8 mouse cellular contexts compared by ENCODE assay signal in the genomic region with DNA sequence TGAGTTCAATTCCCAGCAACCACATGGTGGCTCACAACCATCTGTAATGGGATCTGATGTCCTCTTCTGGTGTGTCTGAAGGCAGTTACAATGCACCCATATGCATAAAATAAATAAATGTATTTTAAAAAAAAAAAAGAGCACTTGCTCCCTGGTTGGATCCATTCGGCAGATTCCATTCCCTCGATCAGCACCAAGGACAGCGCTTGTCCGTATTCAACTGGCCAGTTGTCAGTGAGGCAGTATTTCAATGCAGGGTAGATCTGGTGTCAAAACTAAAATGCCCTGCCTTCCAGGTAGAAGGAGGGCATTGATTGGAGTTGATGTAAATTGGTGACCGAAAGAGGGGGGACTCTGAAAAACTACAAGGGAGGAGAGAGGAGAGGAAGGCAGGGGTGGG.
DNase-seq lines count a peak whose midpoint lies in the region.

No protein-coding gene starts in this region.

- peak; percentile 61 for DNase-seq in gastrocnemius, postnatal 10 days
- DNase-seq in gastrocnemius, adult 8-10 months (ENCODE audit: low spot score in 2 of 2) = no peak
- DNase-seq in urinary bladder, postnatal 14 days (ENCODE audit: low spot score) = peak; percentile 55
- no peak for DNase-seq in urinary bladder, adult 2 months (ENCODE audit: low spot score)
- peak; percentile 27 to 82 for DNase-seq in kidney, postnatal 36 days
- no peak for DNase-seq in right cerebral cortex, postnatal 14 days
- DNase-seq in right cerebral cortex, postnatal 4 days = no peak
- DNase-seq in right cerebral cortex, postnatal 25 days = no peak

Comparison
In these comparisons a context has a peak if more than half of its experiments do, and no peak if none do; other contexts are left out.
1. DNase-seq: peak in gastrocnemius, postnatal 10 days (single experiment), urinary bladder, postnatal 14 days (single experiment) and kidney, postnatal 36 days (2 of 2); none in gastrocnemius, adult 8-10 months (0 of 2), urinary bladder, adult 2 months (single experiment), right cerebral cortex, postnatal 14 days (single experiment), right cerebral cortex, postnatal 4 days (single experiment) and right cerebral cortex, postnatal 25 days (single experiment).